Mouse (Mus musculus): ENCODE results near the gene Ssc4d. TPM values are rescaled to one million over a fixed set of nuclear protein-coding genes. Genes with fewer than 3 reads are reported as not detected.

The Ssc4d gene
- polyA plus RNA-seq, 1 experiment from 2014 or later = 1.4 TPM

DNA sequence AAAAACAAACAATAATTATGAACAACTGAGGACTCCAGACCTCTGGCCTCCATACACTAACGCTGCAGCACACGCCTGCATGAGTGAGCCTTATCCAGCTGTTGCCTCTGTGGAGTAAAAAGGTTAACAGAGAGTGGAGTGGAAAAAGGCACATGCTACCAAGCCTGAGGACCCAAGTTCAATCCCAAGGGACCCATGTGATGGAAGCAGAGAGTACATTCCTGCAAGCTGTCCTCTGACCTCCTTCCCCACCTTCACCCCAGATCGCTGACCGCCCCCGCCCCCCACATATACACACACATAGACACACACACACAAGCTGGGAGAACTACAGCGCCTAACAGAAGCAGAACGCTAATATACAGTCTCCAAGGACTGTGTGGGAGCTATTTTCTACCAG, 50.4 kb downstream of the Ssc4d start:
- Histone ChIP-seq H3K4me2 (ENCODE audit: low read depth, low read length) (no peak overlapping the region), H3K36me3 (ENCODE audit: control insufficient read depth, insufficient read depth, low read length) (peaks cover 23% of the 10 kb centered on the region), H3K27me3 (ENCODE audit: control insufficient read depth, insufficient read depth, low read length) (no peaks in the 10 kb centered on the region), H3K9ac (replicated peaks; ENCODE audit: low read depth, low read length) (no peak overlapping the region), H3K27ac (ENCODE audit: low read depth, low read length) (no peak overlapping the region), H3K4me3 (ENCODE audit: low read depth, low read length) (no peak overlapping the region), H3K9me3 (ENCODE audit: control insufficient read depth, low read length) (no peaks in the 10 kb centered on the region), H3K4me1 (ENCODE audit: control insufficient read depth, insufficient read depth, low read length) (0 out of 2 replicates have a peak, but pooled peaks cover 3% of the 10 kb centered on the region)
- 90% methylated on average over 7 of the region's 7 CpGs for WGBS
- ATAC-seq (ENCODE audit: low read depth) = no peak

- Histone ChIP-seq H3K27ac (ENCODE audit: low read depth, low read length) (no peak overlapping the region), H3K27me3 (ENCODE audit: control insufficient read depth, insufficient read depth, low read length) (no peaks in the 10 kb centered on the region), H3K4me3 (ENCODE audit: low read depth, low read length) (no peak overlapping the region), H3K4me2 (ENCODE audit: low read depth, low read length) (no peak overlapping the region), H3K4me1 (ENCODE audit: control insufficient read depth, insufficient read depth, low read length) (no peaks in the 10 kb centered on the region), H3K9ac (replicated peaks; ENCODE audit: low read depth, low read length) (no peak overlapping the region), H3K36me3 (ENCODE audit: control insufficient read depth, insufficient read depth, low read length) (peaks cover 23% of the 10 kb centered on the region), H3K9me3 (ENCODE audit: control insufficient read depth, low read length) (no peaks in the 10 kb centered on the region)
- no peak for ATAC-seq (ENCODE audit: low read depth)
- WGBS = 96% methylated on average over 3 of the region's 3 CpGs
These were observed 54.4 kb downstream of the Ssc4d start for GRCm38 (mm10) chr5:135919902-135920301.

DNA sequence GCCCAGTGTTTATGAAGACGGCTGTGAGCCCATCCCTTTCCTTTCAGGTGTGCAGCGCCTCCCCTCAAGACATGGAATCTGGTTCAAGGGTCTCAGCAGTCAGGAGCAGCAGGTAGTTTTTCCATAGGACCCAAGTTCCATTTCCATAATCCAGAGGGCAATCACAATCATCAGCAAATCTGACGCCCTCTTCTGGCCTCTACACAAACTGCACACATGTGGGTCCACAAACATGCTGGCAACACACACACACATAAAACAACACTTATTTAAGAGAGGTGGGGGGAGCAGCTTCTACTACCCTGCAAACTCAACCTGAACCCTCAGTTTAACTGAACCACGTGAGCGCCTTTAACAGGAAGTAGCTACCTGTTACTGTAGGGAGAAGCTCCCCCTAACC, 55.7 kb downstream of the Ssc4d start:
- WGBS = over 99% methylated on average over 5 of the region's 5 CpGs
- H3K27me3 ChIP-seq (ENCODE audit: control insufficient read depth, insufficient read depth, low read length) = no peaks in the 10 kb centered on the region
- H3K36me3 ChIP-seq (ENCODE audit: control insufficient read depth, insufficient read depth, low read length) = peaks cover 23% of the 10 kb centered on the region
- no peaks in the 10 kb centered on the region for H3K9me3 ChIP-seq (ENCODE audit: control insufficient read depth, low read length)
- no peak overlapping the region for H3K4me2 ChIP-seq (ENCODE audit: low read depth, low read length)
- H3K4me3 ChIP-seq (ENCODE audit: low read depth, low read length) = no peak overlapping the region
- H3K27ac ChIP-seq (ENCODE audit: low read depth, low read length) = no peak overlapping the region
- no peak for ATAC-seq (ENCODE audit: low read depth)
- no peak overlapping the region for H3K9ac ChIP-seq (replicated peaks; ENCODE audit: low read depth, low read length)
- H3K4me1 ChIP-seq (ENCODE audit: control insufficient read depth, insufficient read depth, low read length) = no peaks in the 10 kb centered on the region

DNA sequence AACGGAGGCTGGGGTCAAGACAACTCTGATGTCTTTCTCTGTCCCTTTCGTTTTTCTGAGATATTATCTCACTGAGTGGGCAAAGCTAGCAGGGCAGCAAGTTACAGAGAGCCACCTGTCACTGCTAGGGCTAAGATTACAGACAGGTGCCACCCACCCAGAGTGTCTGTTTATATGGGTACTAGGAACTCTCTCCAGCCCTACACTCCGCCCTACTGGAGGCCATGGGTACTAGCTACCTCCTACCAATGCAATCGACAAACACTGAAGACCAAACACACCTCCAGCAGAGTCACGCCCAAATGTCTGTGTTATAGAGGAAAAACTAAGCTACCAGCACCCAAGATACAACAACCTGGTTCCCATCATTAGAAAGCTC, 56.3 kb downstream of the Ssc4d start:
- H3K9ac ChIP-seq (replicated peaks; ENCODE audit: low read depth, low read length) = no peak overlapping the region
- H3K4me3 ChIP-seq (ENCODE audit: low read depth, low read length) = no peak overlapping the region
- H3K4me1 ChIP-seq (ENCODE audit: control insufficient read depth, insufficient read depth, low read length) = no peaks in the 10 kb centered on the region
- H3K27ac ChIP-seq (ENCODE audit: low read depth, low read length) = no peak overlapping the region
- H3K9me3 ChIP-seq (ENCODE audit: control insufficient read depth, low read length) = no peaks in the 10 kb centered on the region
- ATAC-seq (ENCODE audit: low read depth) = no peak
- H3K36me3 ChIP-seq (ENCODE audit: control insufficient read depth, insufficient read depth, low read length) = peaks cover 23% of the 10 kb centered on the region
- no peak overlapping the region for H3K4me2 ChIP-seq (ENCODE audit: low read depth, low read length)
- WGBS = 98% methylated on average over 5 of the region's 5 CpGs
- H3K27me3 ChIP-seq (ENCODE audit: control insufficient read depth, insufficient read depth, low read length) = no peaks in the 10 kb centered on the region

GRCm38 (mm10) chr5:135917327-135918058, 56.8 kb downstream of the Ssc4d start:
- H3K27ac ChIP-seq (ENCODE audit: low read depth, low read length) = no peak overlapping the region
- peaks cover 21% of the 10 kb centered on the region for H3K36me3 ChIP-seq (ENCODE audit: control insufficient read depth, insufficient read depth, low read length)
- no peak overlapping the region for H3K4me2 ChIP-seq (ENCODE audit: low read depth, low read length)
- no peak overlapping the region for H3K9ac ChIP-seq (replicated peaks; ENCODE audit: low read depth, low read length)
- no peaks in the 10 kb centered on the region for H3K27me3 ChIP-seq (ENCODE audit: control insufficient read depth, insufficient read depth, low read length)
- ATAC-seq (ENCODE audit: low read depth) = no peak
- H3K4me1 ChIP-seq (ENCODE audit: control insufficient read depth, insufficient read depth, low read length) = no peaks in the 10 kb centered on the region
- H3K4me3 ChIP-seq (ENCODE audit: low read depth, low read length) = no peak overlapping the region
- no peaks in the 10 kb centered on the region for H3K9me3 ChIP-seq (ENCODE audit: control insufficient read depth, low read length)
- 95% methylated on average over 8 of the region's 8 CpGs for WGBS

GRCm38 (mm10) chr5:135916601-135917000, 57.7 kb downstream of the Ssc4d start:
- H3K27ac ChIP-seq (ENCODE audit: low read depth, low read length) = no peak overlapping the region
- H3K9ac ChIP-seq (replicated peaks; ENCODE audit: low read depth, low read length) = no peak overlapping the region
- no peak overlapping the region for H3K4me3 ChIP-seq (ENCODE audit: low read depth, low read length)
- H3K9me3 ChIP-seq (ENCODE audit: control insufficient read depth, low read length) = no peaks in the 10 kb centered on the region
- no peaks in the 10 kb centered on the region for H3K27me3 ChIP-seq (ENCODE audit: control insufficient read depth, insufficient read depth, low read length)
- H3K36me3 ChIP-seq (ENCODE audit: control insufficient read depth, insufficient read depth, low read length) = peaks cover 12% of the 10 kb centered on the region
- 93% methylated on average over 3 of the region's 3 CpGs for WGBS
- H3K4me1 ChIP-seq (ENCODE audit: control insufficient read depth, insufficient read depth, low read length) = no peaks in the 10 kb centered on the region
- no peak for ATAC-seq (ENCODE audit: low read depth)
- H3K4me2 ChIP-seq (ENCODE audit: low read depth, low read length) = no peak overlapping the region

GRCm38 (mm10) chr5:135916051-135916565, 58.2 kb downstream of the Ssc4d start:
- Histone ChIP-seq H3K4me3 (ENCODE audit: low read depth, low read length) (no peak overlapping the region), H3K4me1 (ENCODE audit: control insufficient read depth, insufficient read depth, low read length) (no peaks in the 10 kb centered on the region), H3K27me3 (ENCODE audit: control insufficient read depth, insufficient read depth, low read length) (no peaks in the 10 kb centered on the region), H3K9ac (replicated peaks; ENCODE audit: low read depth, low read length) (no peak overlapping the region), H3K9me3 (ENCODE audit: control insufficient read depth, low read length) (no peaks in the 10 kb centered on the region), H3K4me2 (ENCODE audit: low read depth, low read length) (no peak overlapping the region), H3K36me3 (ENCODE audit: control insufficient read depth, insufficient read depth, low read length) (peaks cover 14% of the 10 kb centered on the region), H3K27ac (ENCODE audit: low read depth, low read length) (no peak overlapping the region)
- ATAC-seq (ENCODE audit: low read depth) = no peak
- WGBS = 86% methylated on average over 6 of the region's 6 CpGs

DNA sequence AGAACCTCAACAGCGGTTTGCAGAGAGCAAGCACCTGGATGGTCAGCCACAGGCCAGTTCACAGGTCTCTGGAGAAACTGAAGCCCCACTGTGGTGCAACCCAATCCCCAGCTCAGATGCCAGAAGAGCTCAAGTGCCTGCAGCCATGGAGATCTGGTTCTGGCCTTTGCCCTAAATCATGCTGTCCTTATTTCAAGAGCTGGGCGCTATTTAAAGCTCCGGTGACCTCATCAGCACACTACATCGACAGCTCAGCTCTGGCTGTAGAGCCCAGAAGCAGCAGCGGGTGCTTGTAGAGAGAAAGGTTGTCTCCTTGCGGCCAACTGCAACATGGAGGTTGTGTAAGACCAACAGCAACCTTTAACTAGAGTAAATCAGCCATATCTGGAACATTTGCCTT, 60.2 kb downstream of the Ssc4d start:
- 88% methylated on average over 6 of the region's 6 CpGs for WGBS
- no peak overlapping the region for H3K9ac ChIP-seq (replicated peaks; ENCODE audit: low read depth, low read length)
- no peak for ATAC-seq (ENCODE audit: low read depth)
- H3K4me1 ChIP-seq (ENCODE audit: control insufficient read depth, insufficient read depth, low read length) = no peaks in the 10 kb centered on the region
- no peaks in the 10 kb centered on the region for H3K9me3 ChIP-seq (ENCODE audit: control insufficient read depth, low read length)
- peaks cover 28% of the 10 kb centered on the region for H3K36me3 ChIP-seq (ENCODE audit: control insufficient read depth, insufficient read depth, low read length)
- H3K4me3 ChIP-seq (ENCODE audit: low read depth, low read length) = no peak overlapping the region
- no peak overlapping the region for H3K4me2 ChIP-seq (ENCODE audit: low read depth, low read length)
- no peak overlapping the region for H3K27ac ChIP-seq (ENCODE audit: low read depth, low read length)
- no peaks in the 10 kb centered on the region for H3K27me3 ChIP-seq (ENCODE audit: control insufficient read depth, insufficient read depth, low read length)

GRCm38 (mm10) chr5:135913201-135913600, 61.1 kb downstream of the Ssc4d start:
- no peak overlapping the region for H3K27ac ChIP-seq (ENCODE audit: low read depth, low read length)
- 79% methylated on average over 5 of the region's 5 CpGs for WGBS
- H3K9me3 ChIP-seq (ENCODE audit: control insufficient read depth, low read length) = no peaks in the 10 kb centered on the region
- no peaks in the 10 kb centered on the region for H3K27me3 ChIP-seq (ENCODE audit: control insufficient read depth, insufficient read depth, low read length)
- H3K9ac ChIP-seq (replicated peaks; ENCODE audit: low read depth, low read length) = no peak overlapping the region
- H3K4me3 ChIP-seq (ENCODE audit: low read depth, low read length) = no peak overlapping the region
- H3K4me2 ChIP-seq (ENCODE audit: low read depth, low read length) = no peak overlapping the region
- H3K4me1 ChIP-seq (ENCODE audit: control insufficient read depth, insufficient read depth, low read length) = 0 out of 2 replicates have a peak, but pooled peaks cover 2% of the 10 kb centered on the region
- H3K36me3 ChIP-seq (ENCODE audit: control insufficient read depth, insufficient read depth, low read length) = peaks cover 27% of the 10 kb centered on the region
- ATAC-seq (ENCODE audit: low read depth) = no peak
